Mouse (Mus musculus) intestine, embryonic 15.5 days (tissue): Measurements from ENCODE around the gene Ctsll3. TPM values are rescaled to one million over a fixed set of nuclear protein-coding genes. Genes with fewer than 3 reads are reported as not detected.

Source experiments
- ATAC-seq: fragments of 200-750 bp; cut with Nextera tagmentation; 2 replicates; pipeline ENCODE4 v1.8.0; 2017; ENCODE audit warnings: moderate TSS enrichment, moderate library complexity
- H3K27ac ChIP-seq: fragments of 300-500 bp; sonication (generic); 2 replicates; pipeline ENCODE4 v1.5.1; 2015; ENCODE audit warnings: mild to moderate bottlenecking, inconsistent platforms
- H3K27me3 ChIP-seq: fragments of 300-500 bp; sonication (generic); replicated peaks from 2 replicates; pipeline ENCODE4 v1.6.1; 2015; ENCODE audit warnings: inconsistent platforms
- H3K36me3 ChIP-seq: fragments of 300-500 bp; sonication (generic); 2 replicates; pipeline ENCODE4 v1.6.1; 2015; ENCODE audit warnings: inconsistent platforms
- H3K4me1 ChIP-seq: fragments of 300-500 bp; sonication (generic); replicated peaks from 2 replicates; pipeline ENCODE4 v1.6.1; 2015; ENCODE audit warnings: inconsistent platforms
- H3K4me2 ChIP-seq: fragments of 300-500 bp; sonication (generic); replicated peaks from 2 replicates; pipeline ENCODE4 v1.6.1; 2015; ENCODE audit warnings: mild to moderate bottlenecking, inconsistent platforms
- H3K4me3 ChIP-seq: fragments of 300-500 bp; sonication (generic); replicated peaks from 2 replicates; pipeline ENCODE4 v1.5.1; 2015; ENCODE audit warnings: inconsistent platforms
- H3K9ac ChIP-seq: fragments of 300-500 bp; sonication (generic); 2 replicates; pipeline ENCODE4 v1.6.1; 2015; ENCODE audit warnings: inconsistent platforms
- H3K9me3 ChIP-seq: fragments of 300-500 bp; sonication (generic); 2 replicates; pipeline ENCODE4 v1.6.1; 2016; ENCODE audit warnings: inconsistent platforms
- WGBS: fragments of 180-500 bp; shearing (Covaris S2); methylation state at CpG from one replicate; pipeline ENCODE4 v1.1.7; 2015; 5-methylcytosine and 5-hydroxymethylcytosine counted together
- polyA plus RNA-seq: library from polyadenylated mRNA; unstranded; fragments of >200 nt; fragmentation: Nextera tagmentation; extraction: Ambion mirVana; gene quantifications from 2 replicates; pipeline ENCODE4 v1.2.1, GENCODE M21; 2015

Gene Ctsll3
- not detected in 2 replicates for polyA plus RNA-seq

- Histone ChIP-seq H3K36me3 (no peaks in the 10 kb centered on the region), H3K9ac (no peak within 1 kb of the TSS), H3K27me3 (no peaks in the 10 kb centered on the region), H3K4me2 (no peak within 1 kb of the TSS), H3K27ac (no peak within 1 kb of the TSS), H3K4me3 (no peak within 1 kb of the TSS), H3K9me3 (no peaks in the 10 kb centered on the region), H3K4me1 (no peaks in the 10 kb centered on the region)
- 71% methylated on average over 1 of the region's 1 CpGs for WGBS
- no peak for ATAC-seq
These were observed at the start of gene Ctsll3 for GRCm38 (mm10) chr13:60802749-60803148. Gene Ctsll3 (minus strand): TSS chr13:60802849.

GRCm38 (mm10) chr13:60848241-60849120 is 45.8 kb upstream of the Ctsll3 start:
- Histone ChIP-seq H3K9me3 (no peaks in the 10 kb centered on the region), H3K9ac (no peak overlapping the region), H3K4me2 (no peak overlapping the region), H3K36me3 (no peaks in the 10 kb centered on the region), H3K27ac (no peak overlapping the region), H3K4me3 (no peak overlapping the region), H3K27me3 (no peaks in the 10 kb centered on the region), H3K4me1 (no peaks in the 10 kb centered on the region)
- 0 out of 2 replicates have a peak, but pooled peaks have one; percentile 17 for ATAC-seq
- WGBS: 80% methylated on average over 4 of the region's 4 CpGs

- no peaks in the 10 kb centered on the region for H3K9me3 ChIP-seq
- no peak for ATAC-seq
These were observed 40.5 kb upstream of the Ctsll3 start for GRCm38 (mm10) chr13:60843153-60843552.

GRCm38 (mm10) chr13:60842703-60843102 is 40.1 kb upstream of the Ctsll3 start:
- no peak for ATAC-seq
- Histone ChIP-seq H3K4me2 (no peak overlapping the region), H3K9ac (no peak overlapping the region), H3K9me3 (no peaks in the 10 kb centered on the region), H3K4me3 (no peak overlapping the region), H3K4me1 (no peaks in the 10 kb centered on the region), H3K36me3 (no peaks in the 10 kb centered on the region), H3K27me3 (no peaks in the 10 kb centered on the region), H3K27ac (no peak overlapping the region)
- WGBS: 78% methylated on average over 6 of the region's 6 CpGs

More at GRCm38 (mm10) chr13:60843153-60843552, 40.5 kb upstream of the Ctsll3 start:
- Histone ChIP-seq H3K9ac (no peak overlapping the region), H3K4me2 (no peak overlapping the region), H3K4me3 (no peak overlapping the region), H3K27ac (no peak overlapping the region), H3K4me1 (no peaks in the 10 kb centered on the region), H3K36me3 (no peaks in the 10 kb centered on the region), H3K27me3 (no peaks in the 10 kb centered on the region)
- WGBS: 75% methylated on average over 8 of the region's 8 CpGs

- no peak for ATAC-seq
- 67% methylated on average over 2 of the region's 2 CpGs for WGBS
- H3K27me3 ChIP-seq: no peaks in the 10 kb centered on the region
- no peaks in the 10 kb centered on the region for H3K4me1 ChIP-seq
- H3K4me2 ChIP-seq: no peak overlapping the region
- H3K9me3 ChIP-seq: no peaks in the 10 kb centered on the region
- H3K27ac ChIP-seq: no peak overlapping the region
- no peaks in the 10 kb centered on the region for H3K36me3 ChIP-seq
- H3K9ac ChIP-seq: no peak overlapping the region
- H3K4me3 ChIP-seq: no peak overlapping the region
These were observed 36.8 kb upstream of the Ctsll3 start for GRCm38 (mm10) chr13:60839353-60839902.

GRCm38 (mm10) chr13:60826052-60826451 is 23.4 kb upstream of the Ctsll3 start:
- Histone ChIP-seq H3K27ac (no peak overlapping the region), H3K4me1 (no peaks in the 10 kb centered on the region), H3K27me3 (no peaks in the 10 kb centered on the region), H3K36me3 (no peaks in the 10 kb centered on the region), H3K9me3 (no peaks in the 10 kb centered on the region), H3K4me2 (no peak overlapping the region), H3K4me3 (no peak overlapping the region), H3K9ac (no peak overlapping the region)
- no peak for ATAC-seq
- WGBS: 61% methylated on average over 3 of the region's 3 CpGs

- no peak overlapping the region for H3K27ac ChIP-seq
- WGBS: 65% methylated on average over 3 of the region's 3 CpGs
- no peak overlapping the region for H3K4me3 ChIP-seq
- no peaks in the 10 kb centered on the region for H3K9me3 ChIP-seq
- H3K9ac ChIP-seq: no peak overlapping the region
- no peaks in the 10 kb centered on the region for H3K27me3 ChIP-seq
- no peak overlapping the region for H3K4me2 ChIP-seq
- H3K4me1 ChIP-seq: no peaks in the 10 kb centered on the region
- no peaks in the 10 kb centered on the region for H3K36me3 ChIP-seq
- no peak for ATAC-seq
These were observed 18.0 kb upstream of the Ctsll3 start for GRCm38 (mm10) chr13:60820486-60821175.

GRCm38 (mm10) chr13:60819469-60819868 is 16.8 kb upstream of the Ctsll3 start:
- H3K4me1 ChIP-seq: no peaks in the 10 kb centered on the region
- no peaks in the 10 kb centered on the region for H3K9me3 ChIP-seq
- no peak overlapping the region for H3K4me3 ChIP-seq
- H3K27ac ChIP-seq: no peak overlapping the region
- H3K36me3 ChIP-seq: no peaks in the 10 kb centered on the region
- ATAC-seq: 0 out of 2 replicates have a peak, but pooled peaks have one; percentile 55
- H3K9ac ChIP-seq: no peak overlapping the region
- 12% methylated on average over 7 of the region's 7 CpGs for WGBS
- no peak overlapping the region for H3K4me2 ChIP-seq
- no peaks in the 10 kb centered on the region for H3K27me3 ChIP-seq

- ATAC-seq: peak; percentile 64
- H3K4me3 ChIP-seq: no peak overlapping the region
- H3K4me1 ChIP-seq: no peaks in the 10 kb centered on the region
- H3K9me3 ChIP-seq: no peaks in the 10 kb centered on the region
- WGBS: 46% methylated on average over 1 of the region's 1 CpGs
- no peaks in the 10 kb centered on the region for H3K27me3 ChIP-seq
- no peak overlapping the region for H3K27ac ChIP-seq
- H3K4me2 ChIP-seq: no peak overlapping the region
- no peaks in the 10 kb centered on the region for H3K36me3 ChIP-seq
- no peak overlapping the region for H3K9ac ChIP-seq
These were observed 11.1 kb upstream of the Ctsll3 start for GRCm38 (mm10) chr13:60813722-60814121.

- no peaks in the 10 kb centered on the region for H3K36me3 ChIP-seq
- ATAC-seq: peak; percentile 31; the same call in 1 of the 2 replicates
- no peak overlapping the region for H3K9ac ChIP-seq
- no peaks in the 10 kb centered on the region for H3K4me1 ChIP-seq
- no peak overlapping the region for H3K4me2 ChIP-seq
- H3K27me3 ChIP-seq: no peaks in the 10 kb centered on the region
- 65% methylated on average over 6 of the region's 6 CpGs for WGBS
- no peaks in the 10 kb centered on the region for H3K9me3 ChIP-seq
- H3K4me3 ChIP-seq: no peak overlapping the region
- no peak overlapping the region for H3K27ac ChIP-seq
These were observed 10.1 kb upstream of the Ctsll3 start for GRCm38 (mm10) chr13:60812768-60813167.

- Histone ChIP-seq H3K9me3 (no peaks in the 10 kb centered on the region), H3K4me3 (no peak overlapping the region), H3K27me3 (no peaks in the 10 kb centered on the region), H3K4me1 (no peaks in the 10 kb centered on the region), H3K36me3 (no peaks in the 10 kb centered on the region), H3K27ac (no peak overlapping the region), H3K9ac (no peak overlapping the region), H3K4me2 (no peak overlapping the region)
- 54% methylated on average over 2 of the region's 2 CpGs for WGBS
- ATAC-seq: peak; percentile 86
These were observed 7.0 kb upstream of the Ctsll3 start for GRCm38 (mm10) chr13:60809690-60810089.

- Histone ChIP-seq H3K4me2 (no peak overlapping the region), H3K27ac (no peak overlapping the region), H3K27me3 (no peaks in the 10 kb centered on the region), H3K9me3 (no peaks in the 10 kb centered on the region), H3K9ac (no peak overlapping the region), H3K36me3 (no peaks in the 10 kb centered on the region), H3K4me3 (no peak overlapping the region), H3K4me1 (no peaks in the 10 kb centered on the region)
- no peak for ATAC-seq
- WGBS: 64% methylated on average over 1 of the region's 1 CpGs
These were observed 13.2 kb downstream of the Ctsll3 start for GRCm38 (mm10) chr13:60789466-60789865.
